Mouse (Mus musculus): ENCODE data around the gene Itgb2l. TPM values are rescaled to one million over a fixed set of nuclear protein-coding genes. Genes with fewer than 3 reads are reported as not detected.
A peak's percentile ranks its signal among the peaks of the same experiment; 100 is the strongest.

The Itgb2l gene
- polyA plus RNA-seq, 1 experiment from 2014 or later = not detected

GRCm38 (mm10) chr16:96439682-96440081 lies 3.7 kb downstream of the Itgb2l start:
- DNase-seq (ENCODE audit: low spot score, missing footprints) (peak; percentile 33), ATAC-seq (ENCODE audit: low FRiP score) (no peak)
- no peaks in the 10 kb centered on the region for H3K27me3 ChIP-seq (ENCODE audit: control insufficient read depth, insufficient read depth, low read length)
- WGBS = 83% methylated on average over 4 of the region's 4 CpGs
- H3K4me3 ChIP-seq (ENCODE audit: low read depth, low read length) = no peak overlapping the region
- H3K4me2 ChIP-seq = no peak overlapping the region
- no peaks in the 10 kb centered on the region for H3K9me3 ChIP-seq (ENCODE audit: control insufficient read depth, low read length)
- H3K4me1 ChIP-seq (ENCODE audit: control insufficient read depth, insufficient read depth, low read length) = no peaks in the 10 kb centered on the region
- no peak overlapping the region for H3K27ac ChIP-seq (ENCODE audit: low read depth, low read length)
- H3K9ac ChIP-seq (ENCODE audit: low read length) = no peak overlapping the region
- H3K36me3 ChIP-seq (ENCODE audit: control insufficient read depth, insufficient read depth, low read length) = no peaks in the 10 kb centered on the region

- H3K9ac ChIP-seq (ENCODE audit: low read length) = no peak overlapping the region
- H3K27me3 ChIP-seq (ENCODE audit: control insufficient read depth, insufficient read depth, low read length) = no peaks in the 10 kb centered on the region
- no peak overlapping the region for H3K27ac ChIP-seq (ENCODE audit: low read depth, low read length)
- H3K9me3 ChIP-seq (ENCODE audit: control insufficient read depth, low read length) = no peaks in the 10 kb centered on the region
- WGBS = 93% methylated on average over 5 of the region's 5 CpGs
- DNase-seq (ENCODE audit: low spot score, missing footprints) (no peak), ATAC-seq (ENCODE audit: low FRiP score) (no peak)
- H3K4me1 ChIP-seq (ENCODE audit: control insufficient read depth, insufficient read depth, low read length) = no peaks in the 10 kb centered on the region
- no peak overlapping the region for H3K4me2 ChIP-seq
- H3K4me3 ChIP-seq (ENCODE audit: low read depth, low read length) = no peak overlapping the region
- H3K36me3 ChIP-seq (ENCODE audit: control insufficient read depth, insufficient read depth, low read length) = no peaks in the 10 kb centered on the region
Observed at GRCm38 (mm10) chr16:96438946-96439345, 4.5 kb downstream of the Itgb2l start.

- DNase-seq (ENCODE audit: low spot score, missing footprints) (no peak), ATAC-seq (ENCODE audit: low FRiP score) (no peak)
- Histone ChIP-seq H3K4me1 (ENCODE audit: control insufficient read depth, insufficient read depth, low read length) (no peaks in the 10 kb centered on the region), H3K4me2 (no peak overlapping the region), H3K27ac (ENCODE audit: low read depth, low read length) (no peak overlapping the region), H3K9me3 (ENCODE audit: control insufficient read depth, low read length) (no peaks in the 10 kb centered on the region), H3K27me3 (ENCODE audit: control insufficient read depth, insufficient read depth, low read length) (no peaks in the 10 kb centered on the region), H3K9ac (ENCODE audit: low read length) (no peak overlapping the region), H3K4me3 (ENCODE audit: low read depth, low read length) (no peak overlapping the region), H3K36me3 (ENCODE audit: control insufficient read depth, insufficient read depth, low read length) (no peaks in the 10 kb centered on the region)
- 80% methylated on average over 3 of the region's 3 CpGs for WGBS
Observed at GRCm38 (mm10) chr16:96434024-96434785, 9.2 kb downstream of the Itgb2l start.

- H3K4me2 ChIP-seq = no peak overlapping the region
- H3K27ac ChIP-seq (ENCODE audit: low read depth, low read length) = no peak overlapping the region
- DNase-seq (ENCODE audit: low spot score, missing footprints) (no peak), ATAC-seq (ENCODE audit: low FRiP score) (no peak)
- H3K36me3 ChIP-seq (ENCODE audit: control insufficient read depth, insufficient read depth, low read length) = no peaks in the 10 kb centered on the region
- no peaks in the 10 kb centered on the region for H3K4me1 ChIP-seq (ENCODE audit: control insufficient read depth, insufficient read depth, low read length)
- H3K9ac ChIP-seq (ENCODE audit: low read length) = no peak overlapping the region
- H3K9me3 ChIP-seq (ENCODE audit: control insufficient read depth, low read length) = no peaks in the 10 kb centered on the region
- WGBS = 90% methylated on average over 10 of the region's 10 CpGs
- no peak overlapping the region for H3K4me3 ChIP-seq (ENCODE audit: low read depth, low read length)
- H3K27me3 ChIP-seq (ENCODE audit: control insufficient read depth, insufficient read depth, low read length) = no peaks in the 10 kb centered on the region
Observed at GRCm38 (mm10) chr16:96433266-96433665, 10.2 kb downstream of the Itgb2l start.

- Histone ChIP-seq H3K36me3 (ENCODE audit: control insufficient read depth, insufficient read depth, low read length) (no peaks in the 10 kb centered on the region), H3K4me1 (ENCODE audit: control insufficient read depth, insufficient read depth, low read length) (no peaks in the 10 kb centered on the region), H3K27me3 (ENCODE audit: control insufficient read depth, insufficient read depth, low read length) (no peaks in the 10 kb centered on the region), H3K27ac (ENCODE audit: low read depth, low read length) (no peak overlapping the region), H3K9ac (ENCODE audit: low read length) (no peak overlapping the region), H3K9me3 (ENCODE audit: control insufficient read depth, low read length) (no peaks in the 10 kb centered on the region), H3K4me2 (no peak overlapping the region), H3K4me3 (ENCODE audit: low read depth, low read length) (no peak overlapping the region)
- DNase-seq (ENCODE audit: low spot score, missing footprints) (no peak), ATAC-seq (ENCODE audit: low FRiP score) (no peak)
- 62% methylated on average over 3 of the region's 3 CpGs for WGBS
Observed at GRCm38 (mm10) chr16:96429046-96429445, 14.4 kb downstream of the Itgb2l start.

GRCm38 (mm10) chr16:96426671-96427070 lies 16.7 kb downstream of the Itgb2l start:
- Histone ChIP-seq H3K27me3 (ENCODE audit: control insufficient read depth, insufficient read depth, low read length) (no peaks in the 10 kb centered on the region), H3K4me3 (ENCODE audit: low read depth, low read length) (no peak overlapping the region), H3K36me3 (ENCODE audit: control insufficient read depth, insufficient read depth, low read length) (no peaks in the 10 kb centered on the region), H3K4me1 (ENCODE audit: control insufficient read depth, insufficient read depth, low read length) (no peaks in the 10 kb centered on the region), H3K27ac (ENCODE audit: low read depth, low read length) (no peak overlapping the region), H3K9me3 (ENCODE audit: control insufficient read depth, low read length) (no peaks in the 10 kb centered on the region), H3K4me2 (no peak overlapping the region), H3K9ac (ENCODE audit: low read length) (no peak overlapping the region)
- DNase-seq (ENCODE audit: low spot score, missing footprints) (no peak), ATAC-seq (ENCODE audit: low FRiP score) (no peak)
- 85% methylated on average over 7 of the region's 7 CpGs for WGBS

GRCm38 (mm10) chr16:96425044-96425443 lies 18.4 kb downstream of the Itgb2l start:
- Histone ChIP-seq H3K4me2 (no peak overlapping the region), H3K9me3 (ENCODE audit: control insufficient read depth, low read length) (no peaks in the 10 kb centered on the region), H3K4me3 (ENCODE audit: low read depth, low read length) (no peak overlapping the region), H3K4me1 (ENCODE audit: control insufficient read depth, insufficient read depth, low read length) (no peaks in the 10 kb centered on the region), H3K27me3 (ENCODE audit: control insufficient read depth, insufficient read depth, low read length) (no peaks in the 10 kb centered on the region), H3K36me3 (ENCODE audit: control insufficient read depth, insufficient read depth, low read length) (no peaks in the 10 kb centered on the region), H3K27ac (ENCODE audit: low read depth, low read length) (no peak overlapping the region), H3K9ac (ENCODE audit: low read length) (no peak overlapping the region)
- DNase-seq (ENCODE audit: low spot score, missing footprints) (no peak), ATAC-seq (ENCODE audit: low FRiP score) (no peak)
- WGBS = 87% methylated on average over 2 of the region's 2 CpGs

- no peaks in the 10 kb centered on the region for H3K27me3 ChIP-seq (ENCODE audit: control insufficient read depth, insufficient read depth, low read length)
- no peak overlapping the region for H3K4me3 ChIP-seq (ENCODE audit: low read depth, low read length)
- 51% methylated on average over 4 of the region's 4 CpGs for WGBS
- H3K36me3 ChIP-seq (ENCODE audit: control insufficient read depth, insufficient read depth, low read length) = no peaks in the 10 kb centered on the region
- ATAC-seq (ENCODE audit: low FRiP score) (no peak), DNase-seq (ENCODE audit: low spot score, missing footprints) (no peak)
- no peak overlapping the region for H3K4me2 ChIP-seq
- H3K27ac ChIP-seq (ENCODE audit: low read depth, low read length) = no peak overlapping the region
- no peaks in the 10 kb centered on the region for H3K9me3 ChIP-seq (ENCODE audit: control insufficient read depth, low read length)
- H3K9ac ChIP-seq (ENCODE audit: low read length) = no peak overlapping the region
- no peaks in the 10 kb centered on the region for H3K4me1 ChIP-seq (ENCODE audit: control insufficient read depth, insufficient read depth, low read length)
Observed at GRCm38 (mm10) chr16:96408064-96408465, 35.4 kb downstream of the Itgb2l start.

- no peaks in the 10 kb centered on the region for H3K36me3 ChIP-seq (ENCODE audit: control insufficient read depth, insufficient read depth, low read length)
- ATAC-seq (ENCODE audit: low FRiP score) = no peak
- no peaks in the 10 kb centered on the region for H3K4me1 ChIP-seq (ENCODE audit: control insufficient read depth, insufficient read depth, low read length)
- H3K27me3 ChIP-seq (ENCODE audit: control insufficient read depth, insufficient read depth, low read length) = no peaks in the 10 kb centered on the region
- 84% methylated on average over 4 of the region's 4 CpGs for WGBS
- H3K27ac ChIP-seq (ENCODE audit: low read depth, low read length) = no peak overlapping the region
- H3K9ac ChIP-seq (ENCODE audit: low read length) = no peak overlapping the region
- H3K4me2 ChIP-seq = no peak overlapping the region
- H3K9me3 ChIP-seq (ENCODE audit: control insufficient read depth, low read length) = no peaks in the 10 kb centered on the region
- H3K4me3 ChIP-seq (ENCODE audit: low read depth, low read length) = no peak overlapping the region
- DNase-seq (ENCODE audit: low spot score, missing footprints) = no peak
Observed at GRCm38 (mm10) chr16:96406312-96406711, 37.1 kb downstream of the Itgb2l start.

Data from midbrain, embryonic 11.5 days (tissue).